Mouse (Mus musculus): ENCODE data around the gene Cyp3a16.
"Not testable (repeated sequence)": the region's sequence is repeated elsewhere in the genome, so short reads cannot be mapped to it uniquely, and the experiment has no call there.

Gene Cyp3a16

GRCm38 (mm10) chr5:145469623-145470022 lies at the start of gene Cyp3a16:
Gene Cyp3a16 (minus strand): TSS chr5:145469723.
- DNase-seq (ENCODE audit: low spot score): not testable (repeated sequence)

- no peak for DNase-seq (ENCODE audit: low spot score)
Observed at GRCm38 (mm10) chr5:145490300-145490699, 20.8 kb upstream of the Cyp3a16 start.

- DNase-seq (ENCODE audit: low spot score): no peak
Observed at GRCm38 (mm10) chr5:145464304-145465088, 5.0 kb downstream of the Cyp3a16 start.

- DNase-seq (ENCODE audit: low spot score): no peak
Observed at GRCm38 (mm10) chr5:145462321-145462720, 7.2 kb downstream of the Cyp3a16 start.

- no peak for DNase-seq (ENCODE audit: low spot score)
Observed at GRCm38 (mm10) chr5:145454389-145454788, 15.1 kb downstream of the Cyp3a16 start.

- no peak for DNase-seq (ENCODE audit: low spot score)
Observed at GRCm38 (mm10) chr5:145433688-145434087, 35.8 kb downstream of the Cyp3a16 start.

GRCm38 (mm10) chr5:145431004-145431403 lies 38.5 kb downstream of the Cyp3a16 start:
- DNase-seq (ENCODE audit: low spot score): no peak

GRCm38 (mm10) chr5:145422287-145422686 lies 47.2 kb downstream of the Cyp3a16 start:
- no peak for DNase-seq (ENCODE audit: low spot score)

GRCm38 (mm10) chr5:145415416-145415815 lies 54.1 kb downstream of the Cyp3a16 start:
- not testable (repeated sequence) for DNase-seq (ENCODE audit: low spot score)
